Mouse (Mus musculus): ENCODE measurements at regions not wholly inside any gene's neighbourhood (a gene's known extent, or its start where the extent isn't known, plus 50 kb on each side); places are given as distances from the start of the nearest gene placed in this dataset.

DNA sequence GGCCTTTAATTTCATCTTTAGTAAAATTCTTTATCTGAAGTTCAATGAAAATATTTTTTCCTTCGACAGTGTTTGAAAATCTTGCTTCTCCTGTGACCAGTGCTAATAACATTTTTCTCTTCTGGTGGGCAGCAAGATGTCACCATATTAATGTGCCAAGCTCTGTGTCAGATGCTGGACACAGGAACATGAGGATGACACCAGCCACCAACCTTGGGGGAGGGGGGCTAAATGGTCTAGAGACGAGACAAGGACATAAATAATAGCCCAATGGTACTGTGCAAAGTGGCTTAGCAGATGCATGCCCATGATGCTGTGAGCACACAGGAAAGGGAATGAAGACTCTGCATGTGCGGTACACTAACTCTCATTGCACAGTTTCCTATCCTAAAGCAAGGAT is 373.8 kb downstream of the Nuf2 start:
- no peak for ATAC-seq (ENCODE audit: poor library complexity, severe bottlenecking)

DNA sequence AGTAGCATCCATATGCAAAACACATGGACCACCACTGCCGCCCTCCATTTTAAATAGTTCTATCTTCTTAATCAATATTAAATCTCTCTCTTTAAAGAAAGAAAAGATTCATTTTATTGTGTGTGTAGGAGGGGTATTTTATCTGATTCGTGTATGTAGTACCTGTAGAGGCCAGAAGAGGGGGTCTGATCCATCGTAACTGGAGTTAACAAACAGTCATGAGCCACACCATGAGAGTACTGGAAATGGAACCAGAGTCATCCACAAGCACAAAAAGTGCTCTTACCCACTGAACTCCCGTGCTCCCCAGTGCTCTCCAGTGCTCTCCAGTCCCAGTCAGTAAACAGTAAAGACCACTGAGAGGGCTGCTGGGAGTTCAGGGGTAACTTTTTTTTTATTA is 374.4 kb downstream of the Nuf2 start:
- no peak for ATAC-seq (ENCODE audit: poor library complexity, severe bottlenecking)

DNA sequence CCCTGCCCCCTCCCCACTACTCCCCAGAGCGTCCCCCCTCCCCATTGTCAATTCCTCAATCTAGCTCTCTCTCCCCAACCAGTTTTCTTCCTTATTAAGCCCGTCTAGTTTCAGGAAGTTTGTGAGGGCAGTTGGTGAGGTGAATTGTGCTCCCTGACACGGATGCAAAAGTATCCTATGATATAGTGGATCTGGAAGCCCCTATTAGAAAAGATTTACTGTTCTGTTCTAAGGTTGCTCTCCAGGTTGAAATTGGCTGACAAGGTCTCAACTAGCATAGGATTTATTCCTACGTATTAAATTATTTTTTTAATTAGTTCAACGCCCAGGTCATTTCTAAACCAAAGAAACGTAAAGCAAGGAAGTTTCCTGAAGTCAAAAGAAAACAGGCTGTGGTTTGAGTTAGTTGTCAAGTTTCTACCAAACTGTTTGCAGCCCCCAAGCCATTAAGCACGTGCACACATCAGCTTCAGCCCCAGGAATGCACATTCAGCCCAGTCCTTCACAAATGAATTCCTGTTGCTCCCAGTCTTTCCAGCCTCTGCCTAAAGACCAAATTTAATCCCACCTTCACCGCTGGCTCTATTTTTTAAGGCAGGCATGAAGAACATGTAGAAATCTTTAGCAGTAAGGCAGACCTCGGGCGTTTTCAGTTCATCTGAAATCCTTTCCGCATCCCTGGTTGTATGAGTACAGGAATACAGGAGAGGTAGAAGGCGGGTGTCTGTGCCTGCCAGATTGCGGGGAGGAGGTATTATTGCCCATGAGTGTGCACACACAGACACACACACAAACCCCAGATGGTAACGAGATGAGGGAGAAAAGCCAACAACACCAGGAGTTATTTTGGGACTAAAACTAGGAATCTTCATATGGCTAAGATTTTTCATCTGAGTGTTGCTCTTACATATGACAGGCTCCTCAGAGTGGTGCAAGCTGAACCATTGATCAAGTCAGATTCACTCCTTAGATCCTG is 375.5 kb downstream of the Nuf2 start:
- ATAC-seq (ENCODE audit: poor library complexity, severe bottlenecking) = no peak

DNA sequence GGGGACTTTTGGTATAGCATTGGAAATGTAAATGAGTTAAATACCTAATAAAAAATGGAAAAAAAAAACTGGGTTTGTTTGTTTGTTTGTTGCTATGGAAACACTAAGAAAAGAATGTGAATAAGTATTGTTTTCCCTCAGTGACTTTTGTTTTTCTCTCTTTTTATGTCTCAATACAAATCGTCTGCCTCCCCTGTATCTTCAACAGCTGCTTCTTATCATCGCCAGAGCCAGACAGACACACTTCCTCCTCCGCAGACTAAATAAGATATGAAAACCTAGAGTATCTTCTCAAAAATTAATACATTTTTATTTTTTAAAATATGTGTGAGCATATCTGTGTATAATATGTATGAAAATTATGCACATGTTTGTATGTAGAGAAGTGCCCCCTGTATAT is 389.0 kb downstream of the Nuf2 start:
- ATAC-seq (ENCODE audit: poor library complexity, severe bottlenecking) = no peak

DNA sequence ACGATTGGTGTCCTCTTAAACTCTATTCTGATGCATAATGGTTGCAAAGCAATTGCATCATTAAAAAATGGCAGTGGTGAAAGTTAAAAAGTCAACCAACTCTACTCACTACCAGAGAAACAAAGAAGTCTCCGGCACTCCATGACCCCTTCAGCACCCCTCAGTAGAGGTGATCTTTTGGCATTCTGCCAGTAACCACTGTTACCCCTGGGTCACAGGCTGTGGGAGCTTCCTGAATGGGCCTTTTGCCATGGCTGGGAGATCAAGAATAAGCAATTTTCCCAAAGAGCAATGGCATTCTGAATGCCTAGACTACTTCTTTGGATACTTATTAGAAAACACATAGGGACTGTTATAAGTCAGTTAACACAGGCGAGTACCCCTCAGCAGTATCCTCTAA is 391.2 kb downstream of the Nuf2 start:
- no peak for ATAC-seq (ENCODE audit: poor library complexity, severe bottlenecking)

DNA sequence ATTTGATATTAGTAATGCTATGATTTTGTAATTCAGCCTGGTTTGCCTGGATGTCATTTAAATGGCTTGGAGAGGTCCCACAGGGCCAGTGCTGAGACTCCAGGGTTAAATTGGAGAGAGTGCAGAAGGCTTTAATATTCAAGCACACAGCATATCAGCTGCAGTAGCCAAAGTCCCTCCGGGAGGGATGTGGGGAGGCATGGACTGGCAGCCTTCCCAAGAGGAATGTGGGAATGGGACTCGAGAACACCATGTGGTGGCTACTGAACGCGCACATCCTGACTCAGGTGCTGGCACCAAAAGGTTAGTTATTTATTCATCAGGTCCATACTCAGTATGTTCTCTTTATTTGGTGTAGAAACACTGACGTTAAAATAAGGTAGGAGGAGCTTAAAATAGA is 391.8 kb downstream of the Nuf2 start:
- no peak for ATAC-seq (ENCODE audit: poor library complexity, severe bottlenecking)

DNA sequence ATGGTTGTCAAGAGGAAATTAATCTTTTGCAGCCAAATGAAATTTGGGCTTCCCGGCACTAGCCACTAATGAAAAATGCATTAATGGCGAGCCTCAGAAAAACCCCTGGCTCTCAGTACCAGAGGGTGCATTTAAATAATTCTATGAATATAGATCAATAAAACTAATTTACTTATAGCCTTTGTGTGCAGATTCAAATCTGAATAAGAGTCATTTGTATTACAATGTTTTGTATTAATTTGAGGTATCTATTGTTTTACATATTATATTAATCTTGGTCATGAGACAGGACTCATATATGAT is 392.1 kb downstream of the Nuf2 start:
- no peak for ATAC-seq (ENCODE audit: poor library complexity, severe bottlenecking)

DNA sequence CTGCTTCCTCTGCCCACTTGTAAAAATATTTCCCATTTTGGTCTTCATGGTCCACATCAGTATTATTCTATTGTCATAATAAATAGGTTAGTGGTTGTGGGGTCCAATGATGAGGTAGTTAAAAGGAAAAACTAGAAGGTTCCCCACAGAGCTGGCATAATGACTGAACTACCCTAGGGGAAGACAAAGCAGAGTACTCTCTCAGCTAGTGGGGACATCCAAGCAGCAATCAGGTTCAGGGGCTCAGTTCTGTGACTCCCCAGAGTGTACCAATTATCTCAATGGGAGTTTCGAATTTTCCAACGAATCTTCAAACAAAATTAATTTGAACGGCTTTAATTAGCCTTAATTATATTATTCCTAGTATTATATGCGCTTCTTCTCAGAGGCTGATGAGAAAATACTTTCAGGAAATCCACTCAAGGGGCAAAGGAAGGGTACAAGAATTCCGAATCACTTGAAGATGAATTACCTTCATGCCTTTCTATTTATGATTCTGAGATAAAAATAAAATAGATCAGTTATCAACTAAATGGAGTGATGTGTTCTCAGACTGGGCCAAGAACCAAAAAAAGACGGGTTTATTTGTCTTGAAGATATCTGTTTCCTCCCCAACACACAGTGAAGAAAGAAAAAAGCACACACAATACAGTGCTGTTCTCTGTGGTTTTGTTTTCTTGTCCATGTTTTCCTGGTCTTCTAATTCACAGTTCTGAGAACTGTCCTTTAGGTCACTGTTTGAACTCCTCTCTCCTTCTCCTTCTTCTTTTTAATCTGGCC is 392.7 kb downstream of the Nuf2 start:
- ATAC-seq (ENCODE audit: poor library complexity, severe bottlenecking) = no peak

DNA sequence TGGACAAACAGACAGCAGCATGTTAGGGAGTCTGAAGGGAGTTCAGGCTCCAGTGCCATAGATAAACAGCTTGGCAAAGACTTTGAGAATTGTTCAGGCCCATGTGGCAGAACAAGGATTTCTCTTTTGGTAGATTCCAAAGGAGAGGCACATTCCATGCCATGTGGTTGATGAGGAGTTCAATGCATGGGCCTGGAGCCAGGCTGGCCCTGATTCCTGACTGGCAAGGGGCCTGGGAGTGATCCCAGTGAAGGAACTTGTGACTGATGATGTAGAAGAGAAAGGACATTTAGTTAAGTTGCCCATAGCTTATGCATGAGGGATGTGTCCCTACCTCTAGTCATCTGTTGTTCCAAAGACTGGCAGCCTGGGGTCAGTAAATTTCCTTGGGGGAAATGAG is 395.7 kb downstream of the Nuf2 start:
- no peak for ATAC-seq (ENCODE audit: poor library complexity, severe bottlenecking)

DNA sequence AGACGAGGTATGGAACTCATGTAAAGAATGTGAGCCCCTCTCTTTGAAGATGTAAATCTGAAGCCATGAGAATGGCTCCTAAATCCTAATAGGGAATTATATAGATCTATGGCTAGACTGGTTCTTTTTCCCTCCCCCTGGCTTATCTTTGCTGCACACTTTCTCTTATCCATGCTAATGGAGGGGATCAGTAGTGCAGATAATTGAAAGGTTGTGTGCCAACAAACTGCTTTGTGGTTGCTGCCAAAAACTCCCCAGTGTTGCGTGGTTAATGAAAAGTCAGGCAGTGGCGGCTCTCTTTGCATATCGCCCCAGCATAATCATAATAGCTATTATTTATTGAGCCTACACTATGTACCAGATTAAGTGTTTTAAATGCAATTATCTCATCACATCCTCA is 427.6 kb downstream of the Nuf2 start:
- no peak for ATAC-seq (ENCODE audit: poor library complexity, severe bottlenecking)

DNA sequence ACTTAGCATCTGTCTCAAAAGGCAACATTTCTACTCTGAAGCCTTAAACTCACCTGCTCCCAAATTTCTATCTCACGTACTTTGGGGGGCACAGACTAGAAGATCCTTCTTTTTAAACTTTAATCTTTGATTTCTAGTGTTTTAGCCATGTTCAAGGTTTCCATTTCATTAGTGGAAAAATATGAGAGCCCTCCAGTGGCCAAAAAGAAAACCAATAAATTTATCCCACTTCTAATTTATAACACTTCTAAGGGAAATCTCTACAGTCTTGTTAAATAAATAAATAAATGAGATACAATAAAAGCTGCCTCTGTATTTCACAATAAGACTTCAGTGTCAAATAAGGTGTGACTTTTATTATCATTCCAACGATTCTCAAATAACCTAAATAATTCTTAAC is 428.2 kb downstream of the Nuf2 start:
- no peak for ATAC-seq (ENCODE audit: poor library complexity, severe bottlenecking)

DNA sequence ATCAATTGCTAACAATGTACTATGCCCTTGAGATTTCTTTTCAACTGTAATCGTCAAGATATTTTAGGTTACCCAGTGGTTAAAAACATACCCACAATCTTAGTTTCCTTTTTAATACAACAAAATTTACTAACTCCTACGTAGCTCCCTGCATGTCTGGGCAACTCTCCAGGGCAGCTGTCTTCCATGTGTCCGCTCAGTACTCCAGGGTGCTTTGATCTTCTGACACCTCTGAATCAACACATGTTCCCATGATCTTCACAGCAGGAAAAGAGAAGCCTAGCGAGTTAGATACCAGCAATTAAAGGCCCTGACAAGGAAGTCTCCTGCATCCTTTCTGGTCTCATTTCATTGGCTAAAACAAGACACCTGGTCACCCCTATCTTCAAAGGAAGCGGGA is 432.0 kb downstream of the Nuf2 start:
- no peak for ATAC-seq (ENCODE audit: poor library complexity, severe bottlenecking)

DNA sequence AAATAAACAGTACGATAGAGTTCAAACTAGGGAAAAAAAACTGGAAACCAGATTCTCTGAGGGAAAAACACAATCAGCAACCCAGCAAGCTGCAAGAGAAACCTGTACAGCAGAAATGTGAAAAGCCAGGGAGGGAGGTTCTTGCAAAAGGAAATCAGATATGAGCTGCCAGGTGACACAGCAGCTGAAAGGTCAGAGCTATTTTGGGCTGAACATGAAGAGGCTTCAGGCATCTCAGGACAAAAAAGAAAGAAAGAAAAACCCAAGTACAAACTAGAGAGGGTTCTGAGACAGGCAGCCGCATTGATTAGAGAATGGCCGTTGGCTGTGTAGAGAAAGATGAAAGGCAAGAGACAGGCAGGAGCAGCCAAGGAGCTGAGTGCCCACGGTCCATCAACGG is 434.5 kb downstream of the Nuf2 start:
- ATAC-seq (ENCODE audit: poor library complexity, severe bottlenecking) = no peak

DNA sequence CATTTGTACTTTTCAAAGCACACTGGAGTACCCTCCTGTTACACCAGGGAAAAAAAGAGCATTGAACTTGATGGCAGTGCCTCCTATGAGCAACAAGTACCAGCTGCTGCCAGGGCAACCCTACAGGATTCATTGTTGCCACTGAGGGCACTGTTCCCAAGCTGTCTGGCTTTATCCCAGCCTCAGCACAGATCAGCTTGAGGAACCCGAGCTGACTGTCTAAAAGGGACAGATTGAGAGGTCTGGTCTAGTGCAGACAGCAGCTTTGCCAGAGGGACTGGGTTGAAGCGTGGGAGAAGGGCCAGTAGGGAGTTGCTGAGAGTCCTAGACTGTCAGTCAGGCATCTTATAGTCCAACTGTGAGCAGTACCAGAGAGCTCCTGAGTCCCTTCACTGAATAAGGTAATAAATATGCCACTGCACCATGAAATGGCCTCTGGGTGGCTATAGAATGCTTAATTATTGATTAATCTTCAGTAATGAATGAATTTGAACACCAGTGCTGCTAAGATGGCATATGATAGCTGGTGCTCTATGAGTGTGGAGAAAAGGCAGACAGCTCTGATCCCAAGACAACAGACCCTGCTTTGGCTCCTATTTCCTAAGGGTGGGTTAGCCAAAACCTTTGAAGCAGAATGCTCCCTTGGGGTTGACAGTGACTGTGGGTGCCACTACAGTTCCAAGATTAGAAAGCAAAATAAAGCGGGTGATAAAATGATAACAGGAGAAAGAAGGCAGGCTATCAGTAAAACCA is 437.5 kb downstream of the Nuf2 start:
- no peak for ATAC-seq (ENCODE audit: poor library complexity, severe bottlenecking)

DNA sequence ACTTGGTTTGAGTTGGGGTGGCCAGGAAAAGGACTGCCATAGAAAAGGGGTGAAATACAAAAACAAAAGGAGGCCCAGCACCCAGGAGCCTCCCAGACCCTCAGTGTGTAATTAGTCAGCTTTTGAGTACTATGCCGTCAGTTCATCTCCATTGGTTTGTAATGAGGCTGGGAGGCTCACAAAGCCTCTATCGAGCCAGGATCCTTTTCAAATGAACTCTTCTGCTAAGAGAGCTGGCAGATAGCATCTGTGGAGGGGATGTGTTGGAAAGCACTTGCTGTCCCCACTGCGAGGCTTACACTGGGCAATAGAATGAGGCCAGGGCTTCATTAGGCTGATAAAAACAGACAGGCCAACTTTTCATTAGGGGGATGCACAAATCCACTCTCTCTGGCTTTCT is 445.2 kb downstream of the Nuf2 start:
- no peak for ATAC-seq (ENCODE audit: poor library complexity, severe bottlenecking)

DNA sequence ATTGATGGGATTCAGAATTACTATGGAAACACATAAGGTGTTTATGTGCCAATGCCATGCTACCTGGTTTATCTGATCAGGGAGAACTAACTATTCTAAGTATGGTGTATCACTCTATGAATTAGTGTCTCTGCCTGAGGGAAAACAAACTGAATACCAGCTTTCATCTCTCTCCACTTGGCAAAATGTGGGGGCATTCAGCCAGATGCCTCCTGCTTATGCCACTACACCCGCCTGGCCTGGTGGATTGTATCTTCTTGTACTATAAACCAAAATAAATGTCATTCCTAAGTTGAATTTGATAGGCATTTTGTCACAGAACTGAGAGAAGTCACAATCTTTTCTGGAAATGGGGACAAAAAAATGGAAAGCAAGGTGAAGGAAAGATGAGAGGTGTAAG is 450.6 kb downstream of the Nuf2 start:
- no peak for ATAC-seq (ENCODE audit: poor library complexity, severe bottlenecking)

DNA sequence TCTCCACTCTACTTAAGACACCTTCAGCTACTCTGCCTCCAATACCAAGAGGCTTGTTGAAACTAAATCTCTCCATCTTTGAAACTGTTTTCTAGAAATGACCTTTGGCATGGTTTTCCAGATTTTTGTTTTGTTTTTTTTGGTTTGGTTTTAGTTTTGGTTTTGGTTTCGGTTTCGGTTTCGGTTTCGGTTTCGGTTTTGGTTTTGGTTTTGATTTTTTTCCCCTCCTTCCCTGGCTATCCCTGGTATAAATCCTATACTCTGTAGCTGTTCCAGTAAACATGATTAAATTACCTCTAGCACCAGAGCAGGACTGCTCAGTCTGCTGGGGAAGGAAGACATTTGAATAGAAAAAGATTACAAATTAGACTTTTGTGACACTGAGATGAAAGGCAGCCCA is 454.0 kb downstream of the Nuf2 start:
- ATAC-seq (ENCODE audit: poor library complexity, severe bottlenecking) = no peak

DNA sequence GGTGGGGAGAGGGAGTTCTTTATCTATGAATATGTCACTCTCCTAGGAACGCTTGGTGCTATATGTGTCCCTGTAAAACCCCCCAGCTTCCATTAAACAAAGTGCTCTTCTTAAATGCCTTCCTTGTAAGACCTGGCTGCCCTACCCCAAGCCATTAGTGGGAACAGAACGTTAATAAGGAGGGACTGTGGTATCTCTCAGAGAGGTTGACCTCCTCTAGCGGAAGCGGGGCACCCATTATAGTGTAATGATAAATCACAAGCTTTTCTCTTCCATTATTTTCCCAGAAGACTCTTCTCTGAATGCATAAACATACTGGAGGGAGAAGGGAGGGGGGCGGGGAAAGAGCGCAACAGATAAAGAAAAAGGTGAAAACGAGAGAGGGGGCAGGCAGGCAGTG is 455.3 kb downstream of the Nuf2 start:
- ATAC-seq (ENCODE audit: poor library complexity, severe bottlenecking) = no peak

DNA sequence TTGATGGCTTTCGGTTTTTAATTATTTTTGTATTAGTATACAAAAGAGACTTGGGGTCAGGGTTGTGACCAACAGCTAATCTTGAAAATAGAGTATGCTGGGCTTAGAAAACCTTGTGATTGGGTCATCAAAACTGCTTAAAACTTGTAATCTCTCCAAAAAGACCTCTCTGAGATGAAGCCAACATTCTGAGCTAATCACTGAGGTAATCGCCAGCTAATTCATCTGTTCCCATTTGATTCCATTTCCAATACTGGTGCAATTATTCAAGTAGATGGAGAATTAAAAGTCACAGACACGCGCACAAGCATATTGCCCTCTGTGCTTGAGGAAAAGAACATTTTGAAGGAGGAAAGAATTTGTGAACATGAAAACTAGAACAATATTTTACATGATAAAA is 459.9 kb downstream of the Nuf2 start:
- ATAC-seq (ENCODE audit: poor library complexity, severe bottlenecking) = no peak

DNA sequence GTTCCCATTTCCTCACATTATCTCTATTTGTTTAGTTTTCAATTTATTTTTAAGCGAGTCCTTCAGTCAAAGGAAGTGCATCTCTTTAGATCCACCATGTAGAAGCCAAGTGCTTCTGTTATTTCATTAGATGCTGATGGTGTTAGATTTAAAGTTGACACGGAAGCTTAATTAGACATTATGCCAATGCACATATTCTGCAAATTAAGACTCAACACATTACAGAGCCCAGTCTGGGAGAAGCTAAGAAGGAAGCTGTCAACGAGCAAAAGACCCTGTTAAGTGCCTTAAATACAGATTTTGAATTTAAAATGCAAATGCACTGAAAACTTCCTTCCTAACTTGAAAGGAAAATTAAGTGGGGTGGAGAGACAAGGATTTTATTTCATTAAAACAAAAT is 461.6 kb downstream of the Nuf2 start:
- ATAC-seq (ENCODE audit: poor library complexity, severe bottlenecking) = no peak

DNA sequence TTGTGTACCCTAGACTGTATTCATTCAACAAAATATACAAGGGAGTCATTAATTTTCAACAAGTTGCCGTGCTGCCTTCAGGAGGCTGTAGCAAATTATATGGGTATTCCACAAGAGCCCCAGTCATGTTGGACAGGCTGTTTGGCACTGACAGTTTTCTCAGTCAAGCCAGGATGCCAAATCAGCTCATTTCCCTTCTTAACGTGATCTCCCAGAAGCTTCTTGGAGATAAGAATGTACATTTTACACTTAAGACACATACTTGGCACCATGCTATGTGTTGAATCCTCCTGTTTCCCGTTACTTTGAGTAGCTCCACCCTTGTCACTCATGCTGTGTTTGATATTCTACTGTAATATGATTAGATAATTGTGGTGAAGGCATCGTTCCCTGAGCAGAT is 464.5 kb downstream of the Nuf2 start:
- no peak for ATAC-seq (ENCODE audit: poor library complexity, severe bottlenecking)

DNA sequence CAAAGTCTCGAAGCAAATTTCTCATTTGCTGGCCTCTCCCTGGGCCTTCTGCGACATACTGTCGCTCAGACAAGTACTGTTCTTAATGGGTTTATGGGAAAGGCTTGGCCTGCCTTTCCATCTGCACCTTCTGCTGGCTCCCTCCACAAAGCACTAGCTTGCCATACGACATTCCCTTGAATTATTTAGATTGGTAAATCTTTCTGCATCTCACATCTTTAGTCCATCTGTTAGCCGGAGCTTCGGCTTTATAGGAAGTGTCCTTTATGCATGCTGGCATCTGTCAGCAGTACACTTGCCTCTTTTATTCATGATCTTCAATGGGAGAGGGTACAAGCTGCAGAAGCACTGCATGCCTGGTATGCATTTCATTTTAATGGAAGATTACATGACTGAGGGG is 470.6 kb downstream of the Nuf2 start:
- ATAC-seq (ENCODE audit: poor library complexity, severe bottlenecking) = no peak

All from megakaryocyte, adult 5-6 weeks (primary cell).